Mouse (Mus musculus) limb, embryonic 14.5 days (tissue): ENCODE data around the gene Sf3a3. TPM values are rescaled to one million over a fixed set of nuclear protein-coding genes. Genes with fewer than 3 reads are reported as not detected.

Source experiments
- ATAC-seq: fragments of 200-750 bp; cut with Nextera tagmentation; 2 replicates; pipeline ENCODE4 v1.8.0; 2017; ENCODE audit warnings: low read depth, moderate number of reproducible peaks, moderate TSS enrichment; ENCODE audit not compliant: low FRiP score
- DNase-seq: peaks from one replicate; pipeline ENCODE4 v3.0.0-alpha.2; 2015; ENCODE audit warnings: low spot score
- H3K27ac ChIP-seq: fragments of 300-500 bp; sonication (generic); replicated peaks from 2 replicates; pipeline ENCODE4 v1.5.1; 2014; ENCODE audit warnings: low read depth, mild to moderate bottlenecking, low read length, moderate library complexity, mixed read lengths
- H3K27me3 ChIP-seq: fragments of 300-500 bp; sonication (generic); 2 replicates; pipeline ENCODE4 v1.6.1; 2014; ENCODE audit warnings: low read length, mixed read lengths; ENCODE audit not compliant: control insufficient read depth, insufficient read depth
- H3K36me3 ChIP-seq: fragments of 300-500 bp; sonication (generic); 2 replicates; pipeline ENCODE4 v1.6.1; 2014; ENCODE audit warnings: mild to moderate bottlenecking, low read length, moderate library complexity, mixed read lengths; ENCODE audit not compliant: control insufficient read depth, insufficient read depth
- H3K4me1 ChIP-seq: fragments of 300-500 bp; sonication (generic); 2 replicates; pipeline ENCODE4 v1.6.1; 2014; ENCODE audit warnings: antibody characterized with exemption, low read length, mixed read lengths; ENCODE audit not compliant: control insufficient read depth, insufficient read depth
- H3K4me2 ChIP-seq: fragments of 300-500 bp; sonication (generic); replicated peaks from 2 replicates; pipeline ENCODE4 v1.6.1; 2014; ENCODE audit warnings: low read depth, mild to moderate bottlenecking, low read length, moderate library complexity; ENCODE audit not compliant: severe bottlenecking
- H3K4me3 ChIP-seq: fragments of 300-500 bp; sonication (generic); replicated peaks from 2 replicates; pipeline ENCODE4 v1.5.1; 2014; ENCODE audit warnings: low read length
- H3K9ac ChIP-seq: fragments of 300-500 bp; sonication (generic); 2 replicates; pipeline ENCODE4 v1.6.1; 2014; ENCODE audit warnings: mild to moderate bottlenecking, low read depth, low read length, moderate library complexity; ENCODE audit not compliant: severe bottlenecking
- H3K9me3 ChIP-seq: fragments of 300-500 bp; sonication (generic); 2 replicates; pipeline ENCODE4 v1.6.1; 2016; ENCODE audit warnings: low read length; ENCODE audit not compliant: control insufficient read depth
- POLR2A ChIP-seq: fragments of 200-500 bp; IDR thresholded peaks from 2 replicates; pipeline ENCODE4 v1.8.0; 2012; ENCODE audit warnings: inconsistent platforms, mild to moderate bottlenecking, moderate library complexity, borderline replicate concordance; ENCODE audit not compliant: insufficient read depth, insufficient read length; ENCODE audit errors: extremely low read depth
- WGBS: fragments of 180-500 bp; shearing (Covaris S2); extraction: QIAGEN DNeasy Blood & Tissue Kit; methylation state at CpG from one replicate; pipeline ENCODE4 v1.1.7; 2014; 5-methylcytosine and 5-hydroxymethylcytosine counted together
- polyA plus RNA-seq, 2 experiments: library from polyadenylated mRNA; depleted of rRNA in 1 of 2; stranded (reverse) in 1 of 2; unstranded in 1 of 2; fragments of >200 nt; fragmentation: Nextera tagmentation in 1 of 2; extraction: Ambion mirVana in 1 of 2; gene quantifications; 2 replicates each; pipeline versions ENCODE4 v1.2.1 to v1.2.3; 2012 to 2014

Gene Sf3a3
- polyA plus RNA-seq, 2 experiments: 78.6 to 122 TPM

DNA sequence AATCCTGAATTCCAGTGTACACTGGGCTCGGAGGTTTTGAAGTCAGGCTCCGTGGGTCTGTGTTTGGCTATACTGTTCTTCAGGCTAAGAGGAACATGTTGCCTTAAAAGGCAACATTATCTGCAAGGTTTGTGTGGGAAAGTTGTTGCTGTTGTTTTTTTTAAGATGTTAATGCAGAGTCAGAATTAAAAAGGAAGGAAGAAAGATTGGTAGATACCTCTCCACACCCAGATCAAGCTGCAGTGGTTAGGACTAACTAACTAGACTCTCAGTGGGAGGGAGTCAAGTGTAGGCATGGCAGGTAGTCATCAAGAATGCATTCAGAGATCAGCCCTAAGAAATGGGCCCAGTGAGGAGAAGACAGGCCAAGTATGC, 52.0 kb downstream of the Sf3a3 start:
- Histone ChIP-seq H3K9ac (no peak overlapping the region), H3K4me2 (no peak overlapping the region), H3K27me3 (no peaks in the 10 kb centered on the region), H3K4me3 (no peak overlapping the region), H3K27ac (no peak overlapping the region), H3K4me1 (no peaks in the 10 kb centered on the region), H3K36me3 (no peaks in the 10 kb centered on the region), H3K9me3 (no peaks in the 10 kb centered on the region)
- ATAC-seq (no peak), DNase-seq (no peak)
- TF ChIP-seq POLR2A: no peak
- WGBS: 84% methylated on average over 2 of the region's 2 CpGs

GRCm38 (mm10) chr4:124768963-124769591, 54.5 kb downstream of the Sf3a3 start:
- no peak for ATAC-seq
- TF ChIP-seq POLR2A: no peak
- Histone ChIP-seq H3K4me2 (no peak overlapping the region), H3K4me3 (no peak overlapping the region), H3K27me3 (no peaks in the 10 kb centered on the region), H3K4me1 (no peaks in the 10 kb centered on the region), H3K9ac (no peak overlapping the region), H3K36me3 (no peaks in the 10 kb centered on the region), H3K9me3 (no peaks in the 10 kb centered on the region), H3K27ac (no peak overlapping the region)
- 82% methylated on average over 13 of the region's 13 CpGs for WGBS
- DNase-seq: no peak

DNA sequence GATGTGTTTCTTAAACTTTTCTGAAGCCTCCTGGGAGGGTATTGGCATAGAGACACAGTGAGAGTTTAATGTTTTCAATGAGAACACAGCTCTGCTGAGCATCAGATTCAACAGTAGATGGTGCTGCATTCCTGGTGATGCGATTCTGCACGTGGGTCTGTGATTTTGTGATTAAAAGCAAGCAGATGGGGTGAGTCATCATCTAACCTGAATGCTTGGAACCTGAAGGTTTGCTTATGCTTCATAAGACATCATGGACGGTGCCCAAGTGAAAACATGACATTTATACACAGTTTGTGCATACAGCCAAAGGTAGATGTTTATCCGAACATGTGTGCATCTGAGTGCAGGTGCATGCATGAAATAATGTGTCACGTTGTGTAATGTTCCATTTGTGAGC, 56.0 kb downstream of the Sf3a3 start:
- Histone ChIP-seq H3K27ac (no peak overlapping the region), H3K36me3 (no peaks in the 10 kb centered on the region), H3K4me2 (no peak overlapping the region), H3K9me3 (no peaks in the 10 kb centered on the region), H3K4me3 (no peak overlapping the region), H3K27me3 (no peaks in the 10 kb centered on the region), H3K9ac (no peak overlapping the region), H3K4me1 (no peaks in the 10 kb centered on the region)
- WGBS: 78% methylated on average over 5 of the region's 5 CpGs
- ATAC-seq: no peak
- TF ChIP-seq POLR2A: no peak
- DNase-seq: no peak

- H3K4me1 ChIP-seq: no peaks in the 10 kb centered on the region
- H3K36me3 ChIP-seq: no peaks in the 10 kb centered on the region
- H3K4me2 ChIP-seq: no peak overlapping the region
- 59% methylated on average over 4 of the region's 4 CpGs for WGBS
- ATAC-seq: no peak
- no peak for TF ChIP-seq POLR2A
- no peaks in the 10 kb centered on the region for H3K9me3 ChIP-seq
- no peak overlapping the region for H3K4me3 ChIP-seq
- no peak for DNase-seq
- H3K27me3 ChIP-seq: no peaks in the 10 kb centered on the region
- H3K9ac ChIP-seq: no peak overlapping the region
- H3K27ac ChIP-seq: no peak overlapping the region
These were observed 57.5 kb downstream of the Sf3a3 start for GRCm38 (mm10) chr4:124772125-124772524.

DNA sequence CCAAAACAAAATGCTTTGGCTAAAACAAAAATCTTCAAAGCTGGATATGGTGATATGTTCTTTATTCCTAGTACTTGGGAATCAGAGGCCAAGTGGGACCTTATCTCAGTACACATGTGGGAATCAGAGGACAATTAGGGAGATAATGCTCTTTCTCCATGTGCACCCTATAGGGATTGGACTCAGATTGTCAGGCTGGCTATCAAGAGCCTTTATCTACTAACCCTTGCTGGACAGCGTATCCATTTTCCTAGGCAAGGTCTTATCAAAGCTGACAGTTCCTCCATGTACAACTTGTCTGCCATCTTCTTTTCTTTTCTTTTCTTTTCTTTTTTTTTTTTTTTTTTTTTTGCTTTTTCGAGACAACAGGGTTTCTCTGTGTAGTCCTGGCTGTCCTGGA, 58.9 kb downstream of the Sf3a3 start:
- Histone ChIP-seq H3K9ac (no peak overlapping the region), H3K4me2 (no peak overlapping the region), H3K4me3 (no peak overlapping the region), H3K27ac (no peak overlapping the region), H3K27me3 (no peaks in the 10 kb centered on the region), H3K36me3 (0 out of 2 replicates have a peak, but pooled peaks cover 5% of the 10 kb centered on the region), H3K9me3 (no peaks in the 10 kb centered on the region), H3K4me1 (no peaks in the 10 kb centered on the region)
- TF ChIP-seq POLR2A: no peak
- DNase-seq: no peak
- no peak for ATAC-seq
- 95% methylated on average over 2 of the region's 2 CpGs for WGBS
